Mouse (Mus musculus): ENCODE data around the gene Cd274. TPM values are rescaled to one million over a fixed set of nuclear protein-coding genes. Genes with fewer than 3 reads are reported as not detected.

Gene Cd274
- total RNA-seq (2014; fragmentation: Nextera tagmentation), result 1.3 and 1.9 TPM in 2 replicates
- 3.1 and 4.7 TPM in 2 replicates for total RNA-seq (2017)

GRCm38 (mm10) chr19:29366969-29367622, at the start of gene Cd274, which contains the start of gene Plgrkt:
Cd274 (plus strand) TSS chr19:29367455.
Plgrkt (minus strand) TSS chr19:29367390.
- peak; percentile 96 for ATAC-seq (replicated peaks; ENCODE audit: low FRiP score, low TSS enrichment, poor library complexity, severe bottlenecking)

GRCm38 (mm10) chr19:29323416-29324049, 43.7 kb upstream of the Cd274 start:
- ATAC-seq (replicated peaks; ENCODE audit: low FRiP score, low TSS enrichment, poor library complexity, severe bottlenecking), result peak; percentile 62; the same call in 1 of the 2 replicates

GRCm38 (mm10) chr19:29325053-29325851, 42.0 kb upstream of the Cd274 start, which contains the start of gene Insl6:
Insl6 (minus strand) TSS chr19:29325356.
- ATAC-seq (replicated peaks; ENCODE audit: low FRiP score, low TSS enrichment, poor library complexity, severe bottlenecking), result peak; percentile 92

- ATAC-seq (replicated peaks; ENCODE audit: low FRiP score, low TSS enrichment, poor library complexity, severe bottlenecking), result no peak
Observed at GRCm38 (mm10) chr19:29325852-29326180, 41.4 kb upstream of the Cd274 start.

GRCm38 (mm10) chr19:29326396-29326795, 40.9 kb upstream of the Cd274 start:
- no peak for ATAC-seq (replicated peaks; ENCODE audit: low FRiP score, low TSS enrichment, poor library complexity, severe bottlenecking)

- no peak for ATAC-seq (replicated peaks; ENCODE audit: low FRiP score, low TSS enrichment, poor library complexity, severe bottlenecking)
Observed at GRCm38 (mm10) chr19:29326822-29327552, 40.3 kb upstream of the Cd274 start.

- ATAC-seq (replicated peaks; ENCODE audit: low FRiP score, low TSS enrichment, poor library complexity, severe bottlenecking), result no peak
Observed at GRCm38 (mm10) chr19:29334068-29334745, 33.0 kb upstream of the Cd274 start, which contains the start of gene Rln1. Rln1 (minus strand) TSS chr19:29334670.

GRCm38 (mm10) chr19:29336624-29337023, 30.6 kb upstream of the Cd274 start:
- ATAC-seq (replicated peaks; ENCODE audit: low FRiP score, low TSS enrichment, poor library complexity, severe bottlenecking), result no peak

GRCm38 (mm10) chr19:29341029-29341428, 26.2 kb upstream of the Cd274 start:
- ATAC-seq (replicated peaks; ENCODE audit: low FRiP score, low TSS enrichment, poor library complexity, severe bottlenecking), result no peak

- ATAC-seq (replicated peaks; ENCODE audit: low FRiP score, low TSS enrichment, poor library complexity, severe bottlenecking), result no peak
Observed at GRCm38 (mm10) chr19:29342281-29342680, 25.0 kb upstream of the Cd274 start.

- ATAC-seq (replicated peaks; ENCODE audit: low FRiP score, low TSS enrichment, poor library complexity, severe bottlenecking), result no peak
Observed at GRCm38 (mm10) chr19:29344868-29345267, 22.4 kb upstream of the Cd274 start.

GRCm38 (mm10) chr19:29345636-29346035, 21.6 kb upstream of the Cd274 start:
- ATAC-seq (replicated peaks; ENCODE audit: low FRiP score, low TSS enrichment, poor library complexity, severe bottlenecking), result no peak

- ATAC-seq (replicated peaks; ENCODE audit: low FRiP score, low TSS enrichment, poor library complexity, severe bottlenecking), result no peak
Observed at GRCm38 (mm10) chr19:29350991-29351390, 16.3 kb upstream of the Cd274 start.

GRCm38 (mm10) chr19:29354895-29355877, 12.1 kb upstream of the Cd274 start:
- peak; percentile 88 for ATAC-seq (replicated peaks; ENCODE audit: low FRiP score, low TSS enrichment, poor library complexity, severe bottlenecking)

GRCm38 (mm10) chr19:29356281-29356680, 11.0 kb upstream of the Cd274 start:
- no peak for ATAC-seq (replicated peaks; ENCODE audit: low FRiP score, low TSS enrichment, poor library complexity, severe bottlenecking)

- no peak for ATAC-seq (replicated peaks; ENCODE audit: low FRiP score, low TSS enrichment, poor library complexity, severe bottlenecking)
Observed at GRCm38 (mm10) chr19:29360251-29360650, 7.0 kb upstream of the Cd274 start.

GRCm38 (mm10) chr19:29361468-29362130, 5.7 kb upstream of the Cd274 start:
- ATAC-seq (replicated peaks; ENCODE audit: low FRiP score, low TSS enrichment, poor library complexity, severe bottlenecking), result peak; percentile 99

Data from megakaryocyte-erythroid progenitor cell, adult 5-6 weeks (primary cell).